Mouse (Mus musculus) erythroid progenitor cell, adult 5-6 weeks (primary cell): ENCODE data around the gene Serpina6. TPM values are rescaled to one million over a fixed set of nuclear protein-coding genes. Genes with fewer than 3 reads are reported as not detected.

ENCODE experiments used
- ATAC-seq: replicated peaks from 2 replicates; pipeline ENCODE4 v1.8.0; 2016; ENCODE audit warnings: moderate number of reproducible peaks, mild to moderate bottlenecking, moderate TSS enrichment, inconsistent platforms; ENCODE audit not compliant: poor library complexity, low FRiP score, severe bottlenecking
- total RNA-seq, 2 experiments: library from RNA; stranded (forward) in 1 of 2; stranded (reverse) in 1 of 2; fragments of 150-400 nt in 1 of 2; fragments of 186-747, 209-891 nt in 1 of 2; gene quantifications; 2 replicates each; pipeline versions ENCODE4 v1.2.3 to v1.2.4; 2015 to 2017; ENCODE audit warnings: low replicate concordance in 2 of 2

The Serpina6 gene
- total RNA-seq, 2 experiments from 2014 or later = not detected

DNA sequence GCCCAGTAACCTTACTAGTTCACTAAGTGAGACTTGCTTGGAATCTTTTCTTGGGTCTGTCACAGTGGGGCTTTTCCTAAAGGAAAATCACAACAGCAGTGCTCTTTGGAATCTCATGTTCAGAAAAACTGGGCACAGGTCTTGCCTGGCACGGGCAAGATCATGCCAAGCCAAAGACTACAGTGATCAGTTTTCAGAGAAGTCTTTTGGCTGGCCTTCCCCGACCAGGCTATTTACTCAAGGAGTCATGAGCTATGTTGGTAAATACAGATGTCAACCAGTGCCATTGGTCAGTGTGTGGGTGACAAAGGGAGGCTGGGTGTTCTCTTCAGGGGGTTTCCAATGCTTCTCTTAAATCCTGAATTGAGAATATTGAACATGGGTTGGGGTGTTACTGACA lies 2.2 kb upstream of the Serpina6 start:
- ATAC-seq = no peak

DNA sequence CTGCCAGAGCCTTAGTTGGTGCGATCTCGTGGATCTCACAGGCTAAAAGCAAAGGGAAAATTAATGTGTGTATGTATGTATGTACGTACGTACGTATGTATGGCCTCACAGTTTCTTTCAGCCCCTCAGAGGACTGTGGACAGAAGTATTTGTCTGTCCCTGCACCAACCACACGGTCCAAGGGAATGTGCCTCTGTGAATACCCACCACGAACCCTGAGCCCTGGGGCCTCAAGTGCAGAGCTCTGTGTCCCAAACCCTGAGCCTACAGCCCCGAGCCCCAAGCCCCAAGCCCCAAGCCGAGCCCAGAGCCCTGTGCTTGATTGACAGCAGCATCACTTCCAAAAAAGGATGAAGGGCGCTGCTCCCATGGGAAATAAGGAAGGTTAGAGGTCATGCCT lies 979 bp upstream of the Serpina6 start:
- ATAC-seq = no peak

DNA sequence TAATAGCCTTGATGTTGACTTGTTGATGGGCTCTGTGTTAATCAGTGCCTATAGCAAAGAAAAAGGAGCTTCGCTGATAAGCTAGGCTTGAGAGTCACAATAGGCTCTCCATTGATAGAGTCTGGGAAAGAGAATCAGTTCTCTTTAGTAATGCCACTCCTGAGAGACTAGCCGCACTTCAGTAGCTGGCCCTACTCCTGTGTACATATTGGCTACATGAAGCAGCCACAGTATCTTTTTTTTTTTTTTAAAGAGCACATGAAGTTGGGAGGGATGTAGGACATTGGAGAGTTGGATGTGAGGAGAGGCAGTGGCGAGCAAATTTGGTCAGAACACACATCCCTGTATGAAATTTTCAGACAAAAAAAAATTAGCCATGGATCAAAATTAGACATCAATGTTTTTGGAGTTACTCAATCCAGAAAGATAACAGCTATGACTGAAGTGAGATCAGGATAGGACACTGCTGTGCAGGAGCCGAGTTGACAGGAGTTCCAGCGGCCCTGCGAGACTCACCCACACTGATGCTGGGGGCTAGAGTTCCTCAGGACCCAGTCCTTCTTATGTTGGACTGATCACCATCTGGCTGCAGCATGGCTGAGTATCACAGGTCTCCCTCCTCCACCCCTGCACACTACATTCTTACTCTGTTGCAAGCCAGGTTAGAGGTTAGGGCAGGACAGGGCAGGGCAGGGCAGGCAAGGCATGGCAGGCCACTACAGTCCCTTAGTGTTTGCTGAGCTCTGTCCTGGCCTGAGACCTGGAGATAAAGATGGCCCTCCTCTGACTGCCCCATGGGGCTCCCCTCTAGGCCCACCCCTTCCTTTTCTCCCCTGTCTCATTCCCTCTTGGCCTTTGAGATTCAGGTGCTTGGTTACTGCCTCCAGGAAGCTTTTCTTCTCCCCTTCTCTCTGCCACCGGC lies 1.6 kb downstream of the Serpina6 start:
- no peak for ATAC-seq

DNA sequence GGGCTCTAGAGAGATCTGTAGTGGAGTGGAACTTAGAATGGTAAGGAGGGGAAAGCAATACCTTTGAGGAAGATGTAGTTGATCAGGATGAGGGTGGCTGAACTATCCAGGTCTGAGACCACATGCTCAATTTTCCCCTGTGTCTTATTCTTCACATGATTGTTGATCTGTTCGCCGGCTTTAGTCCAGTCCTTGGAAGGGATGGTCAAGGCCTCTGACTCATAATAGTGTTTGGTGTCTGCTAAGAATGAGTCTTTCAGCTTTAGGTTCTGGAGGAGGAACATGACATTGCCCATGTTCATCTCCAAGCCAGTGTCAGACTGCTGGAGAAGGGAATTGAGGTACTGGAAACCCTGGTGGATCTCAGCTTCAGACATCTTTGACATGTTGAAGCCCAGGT lies 3.2 kb downstream of the Serpina6 start:
- no peak for ATAC-seq

DNA sequence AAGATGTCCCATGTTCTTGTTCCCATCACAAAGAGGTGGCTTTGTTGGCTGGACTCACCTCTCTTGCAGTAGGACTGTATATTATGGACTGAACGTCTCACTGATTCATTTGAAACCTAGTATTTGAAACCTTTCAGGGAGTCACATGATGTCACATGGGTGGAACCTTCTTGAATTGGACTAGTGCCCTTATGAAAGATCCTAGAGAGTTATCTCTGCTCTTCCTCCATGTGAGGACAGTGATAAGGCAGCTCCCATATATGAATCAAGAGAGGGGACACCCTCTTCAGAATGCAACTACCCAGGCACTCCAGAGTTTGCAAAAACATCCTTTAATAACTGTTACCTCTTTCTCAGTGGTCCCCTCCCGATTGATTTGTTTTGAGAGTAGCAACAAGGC lies 10.7 kb downstream of the Serpina6 start:
- no peak for ATAC-seq

DNA sequence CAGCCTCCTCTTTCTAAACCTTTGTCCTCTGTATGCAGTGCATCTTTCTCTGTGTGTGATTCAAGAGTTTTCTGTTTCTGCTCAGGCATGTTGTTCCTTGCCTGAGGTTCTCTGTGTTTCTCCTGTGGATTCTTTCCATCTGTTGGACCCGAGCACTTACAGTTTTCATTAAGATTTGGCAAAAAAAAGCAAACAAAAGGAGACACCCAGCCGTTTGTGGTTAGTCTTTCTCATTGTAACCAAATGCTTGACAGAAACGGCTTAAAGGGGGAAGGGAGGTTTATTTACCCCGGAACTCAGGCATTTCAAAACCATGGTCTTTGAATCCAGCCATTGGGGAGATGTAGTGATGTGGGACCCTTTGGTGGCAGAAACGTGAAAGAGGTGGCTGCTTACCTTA lies 12.4 kb downstream of the Serpina6 start:
- ATAC-seq = no peak

DNA sequence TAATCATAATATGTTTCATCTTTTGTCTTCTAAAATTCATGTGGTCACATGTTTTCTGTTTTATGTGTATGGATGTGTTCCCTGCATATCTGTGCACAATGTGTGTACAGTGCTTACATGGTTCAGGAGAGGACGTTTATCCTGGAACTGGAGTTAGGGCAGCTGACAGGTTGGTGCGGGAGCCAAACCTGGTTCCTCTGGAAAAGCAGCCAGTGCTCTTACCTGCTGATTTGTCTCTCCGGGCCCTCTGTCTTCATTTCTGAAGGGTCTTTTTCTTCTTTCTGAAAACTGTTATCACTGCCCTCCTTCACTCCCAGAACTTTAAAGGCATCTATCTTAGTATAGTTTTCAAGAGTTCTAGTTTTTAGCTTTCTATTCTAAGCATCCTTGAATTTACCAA lies 13.2 kb downstream of the Serpina6 start:
- no peak for ATAC-seq

DNA sequence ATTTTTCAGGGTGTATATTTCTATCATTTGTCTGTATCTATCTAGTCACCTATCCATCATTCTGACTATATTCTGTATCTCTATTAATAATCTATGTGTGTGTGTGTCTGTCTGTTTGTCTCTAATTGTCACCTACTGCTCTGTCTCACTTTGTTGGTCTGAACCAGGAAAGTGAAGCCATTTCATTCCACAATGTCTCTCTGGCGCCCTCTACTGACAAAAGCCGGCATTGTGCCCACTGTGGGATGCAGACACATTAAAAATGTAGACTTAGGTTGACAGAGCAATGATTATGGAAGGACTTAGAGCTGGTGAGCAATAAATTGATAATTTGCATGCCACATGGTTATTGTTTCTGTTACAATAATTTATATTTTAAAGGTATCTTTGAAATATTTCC lies 13.7 kb downstream of the Serpina6 start:
- no peak for ATAC-seq

DNA sequence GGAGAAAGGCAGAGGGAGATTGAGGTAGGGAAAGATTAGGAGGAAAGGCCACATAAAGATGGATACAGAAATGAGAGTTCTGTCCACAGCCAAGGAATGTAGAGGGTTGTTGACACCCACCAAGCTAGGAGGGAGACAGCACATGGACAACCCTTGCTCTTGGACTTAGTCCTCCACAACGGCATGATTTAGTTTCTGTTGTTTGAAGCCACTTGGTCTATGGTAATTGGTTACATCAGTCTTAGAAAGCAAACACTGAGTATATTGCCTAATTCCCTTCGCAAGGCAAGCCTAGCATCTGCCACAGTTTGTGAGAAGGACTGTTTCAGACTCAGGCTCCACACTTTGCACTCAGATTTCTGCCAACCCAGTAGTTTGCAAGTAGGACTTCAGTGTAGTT lies 21.2 kb downstream of the Serpina6 start:
- ATAC-seq = no peak

DNA sequence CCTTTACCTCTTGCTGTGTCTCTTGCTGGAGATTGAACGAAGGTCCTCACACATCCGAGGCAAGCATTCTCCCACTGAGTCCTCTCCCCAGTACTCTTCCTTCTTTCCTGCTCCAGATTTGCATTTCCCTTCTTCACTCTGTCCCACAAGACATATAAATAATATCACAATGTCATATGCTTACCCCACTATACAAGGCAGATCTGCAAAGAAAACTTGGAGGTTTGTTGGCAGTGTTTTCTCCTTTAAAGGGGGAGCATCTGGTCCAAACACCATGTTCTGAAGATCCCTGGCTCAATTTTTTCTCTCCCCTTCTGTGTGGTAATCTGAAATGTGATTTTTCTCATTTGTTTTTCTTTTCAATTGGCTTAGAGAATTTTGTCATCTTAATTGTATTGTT lies 22.6 kb downstream of the Serpina6 start:
- ATAC-seq = no peak

DNA sequence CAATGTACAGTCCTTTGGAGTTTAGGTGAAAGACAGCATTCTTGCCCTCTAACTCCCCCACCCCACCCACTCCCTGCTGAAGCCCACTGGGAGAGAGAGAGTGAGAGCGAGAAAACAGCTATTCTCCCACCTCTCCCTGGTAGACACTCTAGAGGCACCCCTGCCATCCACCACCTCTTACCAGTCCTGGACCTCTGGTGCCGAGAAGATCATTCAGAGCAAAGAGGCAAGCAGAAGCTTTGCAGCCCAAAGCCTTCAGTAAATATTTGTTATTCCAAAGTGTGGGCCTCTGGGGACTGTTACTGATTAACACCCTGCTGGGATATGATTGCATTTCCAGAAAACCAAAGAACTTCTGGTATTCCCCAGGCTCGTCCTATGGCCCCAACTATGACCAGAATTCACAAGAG lies 25.8 kb downstream of the Serpina6 start, which contains the start of gene Serpina10:
TSS of gene Serpina10 (minus strand) at position 242 of the 410 bp plus-strand sequence.
- no peak for ATAC-seq

DNA sequence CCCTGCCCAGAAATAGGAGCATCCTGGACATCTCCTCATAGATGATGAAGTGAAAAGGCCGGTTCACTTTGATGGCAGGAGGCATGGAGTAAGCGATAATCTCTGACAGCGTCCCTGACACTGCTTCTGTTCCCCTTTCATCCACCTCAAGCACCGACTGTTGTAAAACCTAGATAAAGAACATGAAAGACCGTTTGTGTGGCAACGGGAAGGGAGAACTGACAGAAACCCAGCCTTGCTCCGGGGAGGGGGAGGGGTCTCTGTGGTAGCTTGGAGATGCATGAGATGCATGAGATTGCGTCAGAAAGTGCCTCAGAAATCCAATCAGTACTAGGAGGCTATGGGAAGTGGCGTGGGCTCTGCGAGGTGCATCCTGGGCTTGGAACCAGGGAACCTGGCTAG lies 40.2 kb downstream of the Serpina6 start:
- no peak for ATAC-seq

DNA sequence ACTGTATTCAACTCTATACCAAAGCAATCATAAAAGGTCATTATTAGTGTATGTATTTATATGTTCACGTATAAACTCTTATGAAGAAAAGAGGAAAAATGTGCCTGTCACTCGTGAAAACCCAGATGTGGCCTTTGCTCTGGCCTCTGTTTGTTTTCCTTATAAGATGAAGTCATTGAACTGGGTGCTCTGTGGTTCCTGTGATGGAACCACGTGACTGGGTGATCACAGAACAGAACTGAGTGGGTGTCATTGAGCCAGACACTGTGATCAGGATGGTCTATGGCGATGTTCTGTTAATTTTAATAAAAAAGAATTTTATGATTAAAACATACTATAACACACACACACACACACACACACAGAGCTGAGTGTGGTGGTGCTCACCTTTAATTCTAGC lies 41.3 kb downstream of the Serpina6 start:
- ATAC-seq = no peak

DNA sequence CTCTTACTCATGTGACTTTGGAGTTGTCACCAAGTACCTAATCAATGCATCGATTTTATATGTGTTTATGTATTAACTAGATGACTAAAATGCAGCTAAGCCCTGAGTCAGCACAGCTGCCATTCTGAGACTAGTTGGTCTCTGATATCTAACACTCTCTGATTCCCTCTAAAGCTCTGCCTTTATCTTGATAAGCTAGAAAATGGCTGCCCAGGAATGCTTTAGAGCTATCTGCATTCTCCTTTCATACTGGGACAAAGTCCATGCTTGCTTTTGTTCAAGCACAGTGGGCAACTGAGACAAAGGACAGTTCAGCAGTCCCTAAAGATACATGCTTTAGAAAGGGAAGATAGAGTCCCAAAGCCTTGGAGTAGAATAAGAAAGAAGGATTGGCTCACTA lies 41.9 kb downstream of the Serpina6 start:
- ATAC-seq = no peak

DNA sequence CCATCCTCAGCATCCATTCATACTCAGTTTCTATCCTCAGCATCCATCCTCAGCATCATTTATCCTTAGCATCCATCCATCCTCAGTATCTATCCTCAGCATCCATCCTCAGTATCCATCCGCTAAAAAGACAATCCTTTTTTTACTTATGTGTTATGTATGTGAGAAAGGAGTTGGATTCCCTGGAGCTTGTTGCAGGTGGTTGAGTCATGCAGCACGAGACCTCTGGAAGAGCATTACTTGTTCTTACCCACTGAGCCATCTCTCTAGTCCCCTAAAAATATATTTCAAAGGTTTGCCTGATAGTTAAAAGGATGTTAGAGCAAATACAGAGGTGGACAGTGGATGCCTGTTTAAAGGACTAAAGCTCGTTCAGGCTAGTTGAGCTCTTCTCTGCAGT lies 55.2 kb downstream of the Serpina6 start:
- no peak for ATAC-seq

DNA sequence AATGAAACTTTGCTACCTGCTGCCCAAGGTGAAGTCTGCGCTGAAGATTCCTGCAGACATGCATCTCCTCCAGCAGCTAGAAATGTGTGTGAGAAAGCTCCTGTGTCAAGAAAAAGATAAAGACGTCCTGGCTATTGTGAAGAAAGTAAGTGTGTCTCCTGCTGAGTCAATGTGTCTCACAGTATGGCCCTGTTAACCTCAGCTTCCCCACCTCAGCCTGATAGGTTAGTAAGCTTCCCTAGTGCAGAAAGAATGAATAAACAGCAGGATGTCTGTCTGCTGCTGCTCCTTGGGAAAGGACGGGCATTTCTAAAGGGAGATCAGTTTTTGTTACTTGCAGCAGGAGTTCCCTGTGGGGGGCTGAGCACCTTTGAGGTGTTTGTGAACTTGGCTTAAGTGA lies 56.6 kb downstream of the Serpina6 start:
- no peak for ATAC-seq

DNA sequence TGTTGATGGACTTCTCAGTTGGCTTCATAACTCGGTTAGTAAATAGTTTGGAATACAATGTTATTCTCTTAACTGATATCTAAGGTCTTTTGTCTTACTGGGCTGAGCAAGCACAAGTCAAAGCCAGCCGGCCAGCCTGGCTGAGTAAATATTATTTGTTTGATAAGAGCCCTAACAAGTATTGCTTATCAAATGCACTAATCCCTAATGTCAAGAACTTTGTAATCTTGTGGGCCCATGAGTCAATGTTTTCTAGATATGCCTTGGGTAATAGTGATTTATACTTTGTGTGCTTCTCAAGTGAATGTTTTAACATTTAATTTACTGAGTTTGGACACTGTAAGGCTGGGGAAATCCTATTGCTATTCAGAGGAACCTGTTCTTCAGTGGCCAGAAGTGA lies 58.6 kb downstream of the Serpina6 start:
- no peak for ATAC-seq

Other genes with a start within 250 kb of the Serpina6 start
- 3.8 TPM in 1 of 2 replicates, not detected in the other for gene 9330161L09Rik, start 249.4 kb downstream of the Serpina6 start, total RNA-seq (2015; ENCODE audit: low replicate concordance)
- gene 9330161L09Rik, start 249.4 kb downstream of the Serpina6 start, total RNA-seq (2017; ENCODE audit: low replicate concordance) = 3.4 TPM in 1 of 2 replicates, not detected in the other
- gene Ddx24, start 231.4 kb downstream of the Serpina6 start, total RNA-seq (2015; ENCODE audit: low replicate concordance) = 41.9 and 51.5 TPM in 2 replicates
- 61.6 and 62.0 TPM in 2 replicates for gene Ddx24, start 231.4 kb downstream of the Serpina6 start, total RNA-seq (2017; ENCODE audit: low replicate concordance)
- 129 and 139 TPM in 2 replicates for gene Ifi27, start 223.0 kb downstream of the Serpina6 start, total RNA-seq (2015; ENCODE audit: low replicate concordance)
- 33.1 and 75.9 TPM in 2 replicates for gene Ifi27, start 223.0 kb downstream of the Serpina6 start, total RNA-seq (2017; ENCODE audit: low replicate concordance)
- 28.1 and 33.5 TPM in 2 replicates for gene Ifi27l2a, start 213.5 kb downstream of the Serpina6 start, total RNA-seq (2015; ENCODE audit: low replicate concordance)
- gene Ifi27l2a, start 213.5 kb downstream of the Serpina6 start, total RNA-seq (2017; ENCODE audit: low replicate concordance) = 16.0 and 20.4 TPM in 2 replicates
- gene Ifi27l2b, start 200.0 kb downstream of the Serpina6 start, total RNA-seq (2015; ENCODE audit: low replicate concordance) = not detected in 2 replicates
- gene Ifi27l2b, start 200.0 kb downstream of the Serpina6 start, total RNA-seq (2017; ENCODE audit: low replicate concordance) = not detected in 2 replicates
- not detected in 2 replicates for gene Ppp4r4, start 124.9 kb downstream of the Serpina6 start, total RNA-seq (2015; ENCODE audit: low replicate concordance)
- 0.90 TPM in 1 of 2 replicates, not detected in the other for gene Ppp4r4, start 124.9 kb downstream of the Serpina6 start, total RNA-seq (2017; ENCODE audit: low replicate concordance)
- gene Serpina10, start 25.8 kb downstream of the Serpina6 start, total RNA-seq (2015; ENCODE audit: low replicate concordance) = not detected in 2 replicates
- not detected in 2 replicates for gene Serpina10, start 25.8 kb downstream of the Serpina6 start, total RNA-seq (2017; ENCODE audit: low replicate concordance)
- gene Serpina16, start 18.9 kb upstream of the Serpina6 start, total RNA-seq (2015; ENCODE audit: low replicate concordance) = not detected in 2 replicates
- gene Serpina16, start 18.9 kb upstream of the Serpina6 start, total RNA-seq (2017; ENCODE audit: low replicate concordance) = not detected in 2 replicates
- gene Serpina1f, start 38.3 kb upstream of the Serpina6 start, total RNA-seq (2015; ENCODE audit: low replicate concordance) = not detected in 2 replicates
- gene Serpina1f, start 38.3 kb upstream of the Serpina6 start, total RNA-seq (2017; ENCODE audit: low replicate concordance) = not detected in 2 replicates
- not detected in 2 replicates for gene Serpina1d, start 116.4 kb upstream of the Serpina6 start, total RNA-seq (2015; ENCODE audit: low replicate concordance)
- gene Serpina1d, start 116.4 kb upstream of the Serpina6 start, total RNA-seq (2017; ENCODE audit: low replicate concordance) = not detected in 2 replicates
- gene Serpina1b, start 173.2 kb upstream of the Serpina6 start, total RNA-seq (2015; ENCODE audit: low replicate concordance) = not detected in 2 replicates
- not detected in 2 replicates for gene Serpina1b, start 173.2 kb upstream of the Serpina6 start, total RNA-seq (2017; ENCODE audit: low replicate concordance)
- not detected in 2 replicates for gene Serpina1a, start 206.3 kb upstream of the Serpina6 start, total RNA-seq (2015; ENCODE audit: low replicate concordance)
- gene Serpina1a, start 206.3 kb upstream of the Serpina6 start, total RNA-seq (2017; ENCODE audit: low replicate concordance) = not detected in 2 replicates
- not detected in 2 replicates for gene Serpina1c, start 247.7 kb upstream of the Serpina6 start, total RNA-seq (2015; ENCODE audit: low replicate concordance)
- gene Serpina1c, start 247.7 kb upstream of the Serpina6 start, total RNA-seq (2017; ENCODE audit: low replicate concordance) = not detected in 2 replicates